Mouse (Mus musculus) bone marrow, adult 2 months (tissue): ENCODE data around the gene Aldh9a1.

Experiments used
- CTCF ChIP-seq: fragments of 200-500 bp; IDR thresholded peaks from 2 replicates; pipeline ENCODE4 v1.5.1; 2011; ENCODE audit warnings: low read length, control low read depth; ENCODE audit not compliant: control insufficient read depth, insufficient read depth
- POLR2A ChIP-seq: fragments of 200-500 bp; IDR thresholded peaks from 2 replicates; pipeline ENCODE4 v1.6.1; 2011; ENCODE audit warnings: low read depth, mild to moderate bottlenecking, control low read depth, low read length, borderline replicate concordance; ENCODE audit not compliant: control insufficient read depth

- no peak for TF ChIP-seq CTCF
- no peak for TF ChIP-seq POLR2A
Observed at GRCm38 (mm10) chr1:167409601-167410000, 59.8 kb downstream of the Aldh9a1 start.
